Mouse (Mus musculus) intestine, embryonic 14.5 days (tissue): ENCODE data around the gene Nup37. TPM values are rescaled to one million over a fixed set of nuclear protein-coding genes. Genes with fewer than 3 reads are reported as not detected.

Source experiments
- ATAC-seq: fragments of 200-750 bp; cut with Nextera tagmentation; replicated peaks from 2 replicates; pipeline ENCODE4 v1.8.0; 2017; ENCODE audit warnings: low read depth, moderate number of reproducible peaks, moderate TSS enrichment, moderate library complexity; ENCODE audit not compliant: low FRiP score, low TSS enrichment
- DNase-seq: peaks from one replicate; pipeline ENCODE4 v3.0.0-alpha.2; 2018; ENCODE audit warnings: low spot score
- H3K27ac ChIP-seq: fragments of 300-500 bp; sonication (generic); 2 replicates; pipeline ENCODE4 v1.5.1; 2014; ENCODE audit warnings: low read depth, mild to moderate bottlenecking, control low read depth
- H3K27me3 ChIP-seq: fragments of 300-500 bp; sonication (generic); replicated peaks from 2 replicates; pipeline ENCODE4 v1.6.1; 2014; ENCODE audit warnings: low read length, control low read depth; ENCODE audit not compliant: control insufficient read depth, insufficient read depth
- H3K36me3 ChIP-seq: fragments of 300-500 bp; sonication (generic); 2 replicates; pipeline ENCODE4 v1.6.1; 2014; ENCODE audit warnings: low read length, control low read depth; ENCODE audit not compliant: control insufficient read depth, insufficient read depth
- H3K4me1 ChIP-seq: fragments of 300-500 bp; sonication (generic); replicated peaks from 2 replicates; pipeline ENCODE4 v1.6.1; 2014; ENCODE audit warnings: low read length, control low read depth, mixed read lengths; ENCODE audit not compliant: control insufficient read depth, insufficient read depth
- H3K4me2 ChIP-seq: fragments of 300-500 bp; sonication (generic); 2 replicates; pipeline ENCODE4 v1.6.1; 2014; ENCODE audit warnings: low read length
- H3K4me3 ChIP-seq: fragments of 300-500 bp; sonication (generic); 2 replicates; pipeline ENCODE4 v1.5.1; 2014; ENCODE audit warnings: low read depth, low read length, control low read depth, mixed read lengths
- H3K9ac ChIP-seq: fragments of 300-500 bp; sonication (generic); 2 replicates; pipeline ENCODE4 v1.6.1; 2014; ENCODE audit warnings: mild to moderate bottlenecking, low read length
- H3K9me3 ChIP-seq: fragments of 300-500 bp; sonication (generic); 2 replicates; pipeline ENCODE4 v1.6.1; 2016; ENCODE audit warnings: low read length, control low read depth; ENCODE audit not compliant: control insufficient read depth
- WGBS: fragments of 180-500 bp; shearing (Covaris S2); extraction: QIAGEN DNeasy Blood & Tissue Kit; methylation state at CpG from one replicate; pipeline ENCODE4 v1.1.7; 2014; 5-methylcytosine and 5-hydroxymethylcytosine counted together
- polyA plus RNA-seq: library from polyadenylated mRNA; unstranded; fragments of >200 nt; fragmentation: Nextera tagmentation; extraction: Ambion mirVana; gene quantifications from 2 replicates; pipeline ENCODE4 v1.2.1, GENCODE M21; 2014

Gene Nup37
- polyA plus RNA-seq, 1 experiment from 2014 or later = 95.1 TPM

- H3K27ac ChIP-seq = no peak overlapping the region
- WGBS = 92% methylated on average over 5 of the region's 5 CpGs
- H3K27me3 ChIP-seq = no peaks in the 10 kb centered on the region
- H3K9me3 ChIP-seq = no peaks in the 10 kb centered on the region
- H3K36me3 ChIP-seq = peaks cover 19% of the 10 kb centered on the region
- DNase-seq = no peak
- no peak overlapping the region for H3K9ac ChIP-seq
- H3K4me2 ChIP-seq = no peak overlapping the region
- no peak overlapping the region for H3K4me3 ChIP-seq
- ATAC-seq = no peak
- H3K4me1 ChIP-seq = no peaks in the 10 kb centered on the region
Observed at GRCm38 (mm10) chr10:88212644-88213043, 65.9 kb downstream of the Nup37 start.

GRCm38 (mm10) chr10:88214800-88215514, 68.2 kb downstream of the Nup37 start:
- peaks cover 30% of the 10 kb centered on the region for H3K36me3 ChIP-seq
- DNase-seq (no peak), ATAC-seq (no peak)
- no peaks in the 10 kb centered on the region for H3K27me3 ChIP-seq
- no peak overlapping the region for H3K9ac ChIP-seq
- WGBS = 84% methylated on average over 20 of the region's 20 CpGs
- no peaks in the 10 kb centered on the region for H3K9me3 ChIP-seq
- no peak overlapping the region for H3K4me2 ChIP-seq
- H3K4me3 ChIP-seq = no peak overlapping the region
- H3K27ac ChIP-seq = no peak overlapping the region
- H3K4me1 ChIP-seq = no peaks in the 10 kb centered on the region

- Histone ChIP-seq H3K4me2 (no peak overlapping the region), H3K9ac (no peak overlapping the region), H3K4me3 (no peak overlapping the region), H3K27me3 (no peaks in the 10 kb centered on the region), H3K27ac (no peak overlapping the region), H3K4me1 (no peaks in the 10 kb centered on the region), H3K9me3 (no peaks in the 10 kb centered on the region), H3K36me3 (peaks cover 33% of the 10 kb centered on the region)
- DNase-seq (no peak), ATAC-seq (no peak)
- WGBS = 94% methylated on average over 3 of the region's 3 CpGs
Observed at GRCm38 (mm10) chr10:88218161-88218560, 71.4 kb downstream of the Nup37 start.

- H3K36me3 ChIP-seq = peaks cover 29% of the 10 kb centered on the region
- 94% methylated on average over 5 of the region's 5 CpGs for WGBS
- H3K4me1 ChIP-seq = no peaks in the 10 kb centered on the region
- ATAC-seq = no peak
- H3K4me2 ChIP-seq = no peak overlapping the region
- H3K27me3 ChIP-seq = no peaks in the 10 kb centered on the region
- DNase-seq = no peak
- no peaks in the 10 kb centered on the region for H3K9me3 ChIP-seq
- no peak overlapping the region for H3K9ac ChIP-seq
- no peak overlapping the region for H3K27ac ChIP-seq
- no peak overlapping the region for H3K4me3 ChIP-seq
Observed at GRCm38 (mm10) chr10:88221718-88222117, 74.9 kb downstream of the Nup37 start.

GRCm38 (mm10) chr10:88225421-88225820, 78.6 kb downstream of the Nup37 start:
- Histone ChIP-seq H3K4me1 (no peaks in the 10 kb centered on the region), H3K4me2 (no peak overlapping the region), H3K27ac (no peak overlapping the region), H3K9me3 (no peaks in the 10 kb centered on the region), H3K27me3 (no peaks in the 10 kb centered on the region), H3K4me3 (no peak overlapping the region), H3K36me3 (peaks cover 16% of the 10 kb centered on the region), H3K9ac (no peak overlapping the region)
- no peak for ATAC-seq
- 92% methylated on average over 5 of the region's 5 CpGs for WGBS
- no peak for DNase-seq

- 100% methylated on average over 2 of the region's 2 CpGs for WGBS
- no peak overlapping the region for H3K27ac ChIP-seq
Observed at GRCm38 (mm10) chr10:88227962-88228361, 81.2 kb downstream of the Nup37 start.

More at GRCm38 (mm10) chr10:88227962-88228361, 81.2 kb downstream of the Nup37 start:
- peaks cover 9% of the 10 kb centered on the region; the same call in 1 of the 2 replicates for H3K36me3 ChIP-seq
- H3K9ac ChIP-seq = no peak overlapping the region
- no peaks in the 10 kb centered on the region for H3K27me3 ChIP-seq
- no peaks in the 10 kb centered on the region for H3K4me1 ChIP-seq
- DNase-seq (no peak), ATAC-seq (no peak)
- H3K9me3 ChIP-seq = no peaks in the 10 kb centered on the region
- H3K4me2 ChIP-seq = no peak overlapping the region
- no peak overlapping the region for H3K4me3 ChIP-seq

Other genes with a start within 250 kb of the Nup37 start
- 0.27 and 0.46 TPM in 2 replicates for gene Pmch, start 55.9 kb upstream of the Nup37 start, polyA plus RNA-seq
- gene Parpbp, start 51 bp upstream of the Nup37 start, polyA plus RNA-seq = 12.8 and 15.9 TPM in 2 replicates
- 65.7 and 72.8 TPM in 2 replicates for gene Washc3, start 54.1 kb downstream of the Nup37 start, polyA plus RNA-seq
- 3.1 and 3.6 TPM in 2 replicates for gene Dram1, start 232.1 kb downstream of the Nup37 start, polyA plus RNA-seq
- 14.0 and 14.3 TPM in 2 replicates for gene Gnptab, start 232.1 kb downstream of the Nup37 start, polyA plus RNA-seq